Mouse (Mus musculus) stomach, embryonic 14.5 days (tissue): ENCODE results near the gene Megf11. TPM values are rescaled to one million over a fixed set of nuclear protein-coding genes. Genes with fewer than 3 reads are reported as not detected.

Experiments used
- ATAC-seq: fragments of 200-750 bp; cut with Nextera tagmentation; 2 replicates; pipeline ENCODE4 v1.8.0; 2017; ENCODE audit warnings: low read depth, moderate TSS enrichment; ENCODE audit not compliant: insufficient number of reproducible peaks, insufficient read depth, low FRiP score
- H3K27ac ChIP-seq: fragments of 300-500 bp; sonication (generic); 2 replicates; pipeline ENCODE4 v1.5.1; 2014; ENCODE audit warnings: mild to moderate bottlenecking, low read length, moderate library complexity, mixed read lengths
- H3K27me3 ChIP-seq: fragments of 300-500 bp; sonication (generic); 2 replicates; pipeline ENCODE4 v1.6.1; 2014; ENCODE audit warnings: low read length, control low read depth, mixed read lengths; ENCODE audit not compliant: control insufficient read depth, insufficient read depth
- H3K36me3 ChIP-seq: fragments of 300-500 bp; sonication (generic); 2 replicates; pipeline ENCODE4 v1.6.1; 2014; ENCODE audit warnings: mild to moderate bottlenecking, control low read depth, low read length, moderate library complexity, mixed read lengths; ENCODE audit not compliant: control insufficient read depth, insufficient read depth
- H3K4me1 ChIP-seq: fragments of 300-500 bp; sonication (generic); 2 replicates; pipeline ENCODE4 v1.6.1; 2014; ENCODE audit warnings: low read length, control low read depth, mixed read lengths; ENCODE audit not compliant: control insufficient read depth, insufficient read depth
- H3K4me2 ChIP-seq: fragments of 300-500 bp; sonication (generic); replicated peaks from 2 replicates; pipeline ENCODE4 v1.6.1; 2014; ENCODE audit warnings: low read depth, low read length, control low read depth
- H3K4me3 ChIP-seq: fragments of 300-500 bp; sonication (generic); 2 replicates; pipeline ENCODE4 v1.5.1; 2014; ENCODE audit warnings: low read depth, low read length, control low read depth
- H3K9ac ChIP-seq: fragments of 300-500 bp; sonication (generic); replicated peaks from 2 replicates; pipeline ENCODE4 v1.6.1; 2014; ENCODE audit warnings: low read depth, mild to moderate bottlenecking, control low read depth, low read length, moderate library complexity, mixed read lengths
- H3K9me3 ChIP-seq: fragments of 300-500 bp; sonication (generic); 2 replicates; pipeline ENCODE4 v1.6.1; 2016; ENCODE audit warnings: low read depth, low read length, control low read depth; ENCODE audit not compliant: control insufficient read depth
- WGBS: fragments of 180-500 bp; shearing (Covaris S2); extraction: QIAGEN DNeasy Blood & Tissue Kit; methylation state at CpG from one replicate; pipeline ENCODE4 v1.1.7; 2014; 5-methylcytosine and 5-hydroxymethylcytosine counted together
- polyA plus RNA-seq: library from polyadenylated mRNA; unstranded; fragments of >200 nt; fragmentation: Nextera tagmentation; extraction: Ambion mirVana; gene quantifications from 2 replicates; pipeline ENCODE4 v1.2.1, GENCODE M21; 2014

Megf11 gene
- polyA plus RNA-seq, 1 experiment from 2014 or later = 1.9 TPM

DNA sequence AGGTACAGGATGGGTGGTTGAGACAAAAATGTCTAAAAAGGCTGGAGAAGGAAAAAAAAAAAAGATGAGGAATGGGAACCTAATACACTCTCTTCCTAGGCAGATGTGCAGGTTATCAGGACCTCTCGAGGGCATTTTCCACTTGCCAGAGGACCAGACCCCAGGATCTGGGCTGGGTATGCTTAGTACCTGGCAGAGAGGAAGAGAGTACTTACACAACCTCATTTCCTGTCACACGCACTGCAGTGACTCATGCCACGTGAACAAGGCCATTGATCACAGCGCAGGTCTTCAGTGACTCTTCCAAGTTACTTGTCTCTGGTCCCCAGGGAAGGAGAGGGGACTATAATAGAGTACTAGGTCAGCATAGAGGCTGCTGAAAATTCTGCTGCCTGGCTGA, 152.4 kb downstream of the Megf11 start:
- Histone ChIP-seq H3K27me3 (no peaks in the 10 kb centered on the region), H3K4me3 (no peak overlapping the region), H3K4me2 (no peak overlapping the region), H3K9me3 (no peaks in the 10 kb centered on the region), H3K36me3 (no peaks in the 10 kb centered on the region), H3K27ac (no peak overlapping the region), H3K4me1 (no peaks in the 10 kb centered on the region), H3K9ac (no peak overlapping the region)
- WGBS = 64% methylated on average over 4 of the region's 4 CpGs
- ATAC-seq = no peak

GRCm38 (mm10) chr9:64542246-64542645, 156.8 kb downstream of the Megf11 start:
- Histone ChIP-seq H3K27me3 (no peaks in the 10 kb centered on the region), H3K27ac (no peak overlapping the region), H3K4me3 (no peak overlapping the region), H3K36me3 (no peaks in the 10 kb centered on the region), H3K4me1 (no peaks in the 10 kb centered on the region), H3K9me3 (no peaks in the 10 kb centered on the region), H3K4me2 (no peak overlapping the region), H3K9ac (no peak overlapping the region)
- ATAC-seq = no peak
- 69% methylated on average over 4 of the region's 4 CpGs for WGBS

DNA sequence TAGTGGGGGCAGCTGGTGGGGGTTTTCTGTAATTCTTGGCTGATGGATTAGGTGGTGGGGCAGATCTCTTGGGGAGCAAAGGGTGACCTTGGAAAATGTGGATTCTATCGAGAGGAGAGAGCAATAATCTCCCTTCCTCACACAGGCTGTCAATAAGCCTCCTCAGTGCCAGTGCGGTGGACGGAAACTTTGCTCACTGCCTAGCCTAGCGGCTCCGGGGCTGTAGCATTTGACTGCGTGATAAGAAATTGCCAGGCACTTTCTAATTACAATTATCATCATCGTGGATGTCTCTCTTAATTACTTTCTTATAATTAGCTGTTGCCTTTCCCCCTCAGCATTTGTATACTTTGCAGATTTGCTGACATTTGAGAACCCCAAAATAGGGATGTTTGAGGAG, 157.7 kb downstream of the Megf11 start:
- Histone ChIP-seq H3K9me3 (no peaks in the 10 kb centered on the region), H3K4me1 (no peaks in the 10 kb centered on the region), H3K36me3 (no peaks in the 10 kb centered on the region), H3K4me3 (no peak overlapping the region), H3K4me2 (no peak overlapping the region), H3K9ac (no peak overlapping the region), H3K27me3 (no peaks in the 10 kb centered on the region), H3K27ac (no peak overlapping the region)
- ATAC-seq = no peak
- 20% methylated on average over 7 of the region's 7 CpGs for WGBS

DNA sequence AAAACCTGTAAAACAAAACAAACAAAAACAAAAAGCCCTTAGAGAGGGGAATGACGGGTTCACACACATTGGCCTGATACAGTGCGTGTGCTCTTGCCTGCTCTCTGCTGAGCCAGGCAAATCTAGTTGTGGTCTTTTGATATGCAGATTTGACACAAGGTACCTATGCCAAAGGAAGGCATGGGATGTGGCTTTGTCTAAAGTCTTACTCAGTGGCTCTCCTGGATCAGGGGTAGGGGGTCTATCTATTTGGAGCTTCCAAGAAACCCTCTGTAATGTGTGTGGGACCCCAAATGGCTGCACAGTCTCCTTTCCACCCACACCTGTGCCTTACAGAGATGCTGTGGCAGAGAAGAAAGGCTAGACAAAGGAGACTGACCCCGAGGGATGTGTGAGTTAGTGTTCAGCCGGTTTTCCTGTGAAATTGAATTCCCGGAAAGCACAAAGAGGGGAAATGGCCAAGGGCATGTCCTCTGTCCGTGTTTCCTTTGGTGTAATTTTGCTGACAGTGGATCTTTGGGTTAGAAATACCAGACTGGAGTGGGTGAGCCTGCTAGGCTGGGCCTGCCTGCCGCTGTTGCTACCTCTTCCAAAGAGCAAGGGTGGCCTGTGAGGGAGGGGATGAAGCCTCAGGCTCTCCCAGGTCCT, 161.0 kb downstream of the Megf11 start:
- H3K4me1 ChIP-seq = no peaks in the 10 kb centered on the region
- H3K27me3 ChIP-seq = no peaks in the 10 kb centered on the region
- WGBS = 61% methylated on average over 7 of the region's 7 CpGs
- H3K9ac ChIP-seq = no peak overlapping the region
- no peaks in the 10 kb centered on the region for H3K9me3 ChIP-seq
- no peaks in the 10 kb centered on the region for H3K36me3 ChIP-seq
- H3K4me2 ChIP-seq = no peak overlapping the region
- ATAC-seq = no peak
- H3K27ac ChIP-seq = no peak overlapping the region; the same call in 1 of the 2 replicates
- H3K4me3 ChIP-seq = no peak overlapping the region

- ATAC-seq = no peak
- no peak overlapping the region for H3K4me2 ChIP-seq
- H3K4me1 ChIP-seq = no peaks in the 10 kb centered on the region
- no peaks in the 10 kb centered on the region for H3K36me3 ChIP-seq
- no peak overlapping the region for H3K9ac ChIP-seq
- H3K27me3 ChIP-seq = no peaks in the 10 kb centered on the region
- no peak overlapping the region for H3K27ac ChIP-seq
- WGBS = 79% methylated on average over 6 of the region's 6 CpGs
- H3K9me3 ChIP-seq = no peaks in the 10 kb centered on the region
- no peak overlapping the region for H3K4me3 ChIP-seq
Observed at GRCm38 (mm10) chr9:64548332-64548731, 162.9 kb downstream of the Megf11 start.

- 88% methylated on average over 1 of the region's 1 CpGs for WGBS
- Histone ChIP-seq H3K9ac (no peak overlapping the region), H3K36me3 (no peaks in the 10 kb centered on the region)
Observed at GRCm38 (mm10) chr9:64551307-64551706, 165.9 kb downstream of the Megf11 start.

DNA sequence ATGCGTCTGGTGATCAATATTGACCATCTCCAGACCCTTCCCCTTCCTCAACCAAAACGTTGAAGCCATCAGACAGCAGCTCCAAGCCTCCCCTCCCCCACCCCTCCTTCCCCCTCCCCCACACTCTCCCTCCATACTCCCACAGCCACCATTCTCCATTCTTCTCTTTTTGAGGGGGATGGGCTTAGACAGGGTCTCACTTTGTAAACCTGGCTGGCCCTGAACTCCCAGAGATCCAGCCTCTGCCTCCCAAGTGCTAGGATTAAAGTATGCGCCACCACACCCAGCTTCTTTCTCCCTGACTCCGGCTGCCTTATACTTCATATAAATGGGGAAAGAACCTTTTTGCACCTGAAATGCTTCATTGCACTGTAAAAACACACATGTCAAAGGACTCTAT, 166.6 kb downstream of the Megf11 start:
- no peak for ATAC-seq
- no peaks in the 10 kb centered on the region for H3K27me3 ChIP-seq
- H3K9ac ChIP-seq = no peak overlapping the region
- H3K36me3 ChIP-seq = no peaks in the 10 kb centered on the region
- no peak overlapping the region for H3K4me2 ChIP-seq
- H3K27ac ChIP-seq = no peak overlapping the region
- H3K9me3 ChIP-seq = no peaks in the 10 kb centered on the region
- WGBS = 47% methylated on average over 4 of the region's 4 CpGs
- H3K4me3 ChIP-seq = no peak overlapping the region
- H3K4me1 ChIP-seq = no peaks in the 10 kb centered on the region

More at GRCm38 (mm10) chr9:64551307-64551706, 165.9 kb downstream of the Megf11 start:
- no peak overlapping the region for H3K4me3 ChIP-seq
- no peaks in the 10 kb centered on the region for H3K9me3 ChIP-seq
- H3K27ac ChIP-seq = no peak overlapping the region
- ATAC-seq = no peak
- H3K4me2 ChIP-seq = no peak overlapping the region
- H3K27me3 ChIP-seq = no peaks in the 10 kb centered on the region
- no peaks in the 10 kb centered on the region for H3K4me1 ChIP-seq

GRCm38 (mm10) chr9:64553441-64553840, 168.0 kb downstream of the Megf11 start:
- WGBS = 68% methylated on average over 4 of the region's 4 CpGs
- H3K27ac ChIP-seq = no peak overlapping the region

GRCm38 (mm10) chr9:64555620-64556019, 170.2 kb downstream of the Megf11 start:
- whole genome bisulfite sequencing = 70% methylated on average over 7 of the region's 7 CpGs
- H3K4me1 ChIP-seq = no peaks in the 10 kb centered on the region
- H3K9me3 ChIP-seq = no peaks in the 10 kb centered on the region
- no peaks in the 10 kb centered on the region for H3K36me3 ChIP-seq
- no peak overlapping the region for H3K4me2 ChIP-seq
- no peak overlapping the region for H3K4me3 ChIP-seq
- ATAC-seq = no peak
- no peak overlapping the region for H3K27ac ChIP-seq
- no peaks in the 10 kb centered on the region for H3K27me3 ChIP-seq
- no peak overlapping the region for H3K9ac ChIP-seq

More at GRCm38 (mm10) chr9:64553441-64553840, 168.0 kb downstream of the Megf11 start:
- no peak for ATAC-seq
- no peaks in the 10 kb centered on the region for H3K36me3 ChIP-seq
- H3K4me2 ChIP-seq = no peak overlapping the region
- H3K4me1 ChIP-seq = no peaks in the 10 kb centered on the region
- H3K9ac ChIP-seq = no peak overlapping the region
- H3K4me3 ChIP-seq = no peak overlapping the region
- no peaks in the 10 kb centered on the region for H3K27me3 ChIP-seq
- H3K9me3 ChIP-seq = no peaks in the 10 kb centered on the region
